Mouse (Mus musculus): Measurements from ENCODE around the gene Gse1.
"Not testable (repeated sequence)": the region's sequence is repeated elsewhere in the genome, so short reads cannot be mapped to it uniquely, and the experiment has no call there.

The Gse1 gene

DNA sequence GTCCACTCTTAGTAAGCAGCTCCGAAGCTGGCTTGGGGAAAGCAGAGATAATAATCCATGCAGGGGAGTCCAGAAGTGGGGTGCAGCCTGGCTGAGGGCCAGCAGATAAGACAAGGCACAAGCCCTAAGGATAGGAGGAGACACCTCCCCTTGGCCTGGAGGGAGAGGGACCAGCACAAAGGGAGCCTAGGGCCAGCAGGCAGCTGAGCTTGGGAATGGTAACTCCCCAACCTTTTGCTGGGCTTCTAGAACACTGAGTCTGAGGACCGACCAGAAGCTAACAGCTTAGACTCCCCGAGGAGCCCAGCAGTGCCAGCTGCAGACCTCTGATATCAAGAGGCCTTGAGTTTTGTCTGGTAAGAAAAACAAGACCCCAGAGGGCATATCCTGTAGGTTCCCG lies 115.9 kb downstream of the Gse1 start:
- DNase-seq (ENCODE audit: low spot score in 2 of 2), result no peak

DNA sequence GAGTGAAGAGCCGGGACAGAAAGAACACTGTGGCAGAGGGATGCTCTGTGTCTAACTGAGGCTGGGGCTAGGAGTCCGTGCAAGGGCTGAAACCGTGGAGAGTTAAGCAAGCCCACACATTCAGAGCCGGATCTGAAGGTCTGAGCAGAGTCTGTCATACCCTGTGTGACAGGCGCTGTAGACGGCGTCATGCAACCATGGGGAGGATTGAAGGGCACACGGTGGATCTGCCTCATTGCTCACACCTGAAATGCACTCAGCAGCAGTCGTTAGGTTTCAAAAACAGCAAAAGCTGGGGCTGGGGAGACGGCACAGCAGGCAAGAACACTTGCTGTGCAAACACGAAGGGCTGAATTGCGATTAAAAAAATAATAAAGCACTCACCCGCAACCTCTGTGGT lies 116.3 kb downstream of the Gse1 start:
- DNase-seq (ENCODE audit: low spot score in 2 of 2), result no peak

DNA sequence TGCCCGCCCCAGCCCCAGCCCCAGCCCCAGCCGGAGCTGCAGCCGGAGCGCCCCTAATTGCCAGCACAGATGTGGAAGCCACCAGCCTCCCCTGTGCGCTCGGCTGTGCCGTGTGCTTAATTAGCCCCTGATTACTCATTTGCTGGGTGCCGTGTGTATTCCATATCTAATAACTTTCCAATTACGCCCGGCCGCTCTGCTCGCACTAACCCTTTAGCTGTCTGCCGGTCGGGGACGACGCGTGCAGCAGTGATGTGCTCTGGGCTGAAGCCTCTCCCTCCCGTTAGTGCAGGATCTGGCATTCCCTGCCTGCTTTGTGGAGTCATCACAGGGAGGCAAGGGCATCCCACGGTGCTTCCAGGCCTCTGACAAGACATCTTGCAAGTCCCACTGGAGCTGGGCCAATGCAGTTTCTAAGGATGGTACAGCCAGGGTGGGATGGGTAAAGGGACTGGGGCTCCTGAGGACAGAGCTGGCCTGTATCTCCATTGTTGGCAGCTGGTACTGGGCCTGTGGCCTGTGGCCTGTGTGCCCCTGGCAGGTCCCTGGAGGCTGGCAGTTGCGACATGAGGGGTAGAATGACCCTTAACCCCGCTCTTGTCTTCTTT lies 119.6 kb downstream of the Gse1 start:
- peak in 1 of 2 experiments; percentile 32 for DNase-seq (ENCODE audit: low spot score in 2 of 2)

DNA sequence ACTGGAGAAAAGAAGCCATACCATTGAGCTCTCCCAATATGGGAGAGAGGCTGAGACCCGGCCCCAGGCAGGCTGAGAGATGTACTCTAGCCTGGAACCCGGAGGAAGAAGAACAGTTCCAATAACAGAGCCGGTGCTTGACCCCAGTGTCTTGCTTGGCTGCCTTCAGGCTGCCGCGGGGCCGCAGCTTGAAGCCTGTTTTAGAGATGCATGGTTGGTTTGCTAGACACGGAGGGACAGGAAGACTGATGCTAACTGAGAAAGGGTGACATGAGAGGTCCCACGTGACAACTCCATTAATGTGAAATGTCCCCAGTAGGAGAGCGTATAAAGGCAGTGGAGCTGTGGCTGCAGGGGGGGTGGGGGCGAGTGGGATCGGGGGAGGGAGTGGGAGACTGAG lies 120.7 kb downstream of the Gse1 start:
- no peak for DNase-seq (ENCODE audit: low spot score in 2 of 2)

DNA sequence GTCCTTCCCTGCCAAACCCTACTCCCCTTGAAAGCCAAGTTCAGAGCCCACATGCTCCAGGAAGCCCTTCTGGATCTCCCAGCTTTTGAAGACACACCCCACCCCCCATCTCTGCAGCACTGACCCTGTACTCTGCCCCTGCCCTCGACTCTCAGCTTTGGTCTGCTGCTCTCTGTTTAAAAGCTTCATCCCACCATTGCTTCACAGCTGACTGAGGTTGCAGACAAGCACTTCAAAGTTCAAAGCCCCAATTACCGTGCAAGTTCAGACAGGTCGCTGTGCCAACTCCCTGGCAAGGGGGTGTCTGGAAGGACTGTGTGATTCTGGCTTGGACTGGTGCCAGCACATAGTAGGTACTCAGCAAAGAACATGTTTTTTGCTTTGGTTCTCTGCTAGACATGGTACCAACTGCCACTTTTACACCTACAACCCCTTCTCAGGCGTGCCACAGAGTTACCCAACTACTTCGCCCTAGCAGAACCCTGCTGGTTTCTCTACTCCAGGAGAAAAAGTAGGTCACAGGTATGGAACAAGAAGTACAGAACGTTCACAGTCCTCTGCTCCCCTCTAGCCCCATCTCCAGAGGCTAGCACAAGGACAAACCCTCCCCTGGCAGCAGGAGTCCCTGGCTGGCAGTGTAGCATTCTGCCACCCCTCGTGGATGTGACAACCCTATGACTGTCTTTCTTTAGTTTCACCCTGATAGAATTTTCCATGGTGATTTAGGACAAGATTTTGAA lies 123.2 kb downstream of the Gse1 start:
- DNase-seq (ENCODE audit: low spot score in 2 of 2), result peak in 1 of 2 experiments; percentile 19

GRCm38 (mm10) chr8:120352096-120352495 lies 123.8 kb downstream of the Gse1 start:
- peak; percentile 65 to 87 for DNase-seq (ENCODE audit: low spot score in 2 of 2)

DNA sequence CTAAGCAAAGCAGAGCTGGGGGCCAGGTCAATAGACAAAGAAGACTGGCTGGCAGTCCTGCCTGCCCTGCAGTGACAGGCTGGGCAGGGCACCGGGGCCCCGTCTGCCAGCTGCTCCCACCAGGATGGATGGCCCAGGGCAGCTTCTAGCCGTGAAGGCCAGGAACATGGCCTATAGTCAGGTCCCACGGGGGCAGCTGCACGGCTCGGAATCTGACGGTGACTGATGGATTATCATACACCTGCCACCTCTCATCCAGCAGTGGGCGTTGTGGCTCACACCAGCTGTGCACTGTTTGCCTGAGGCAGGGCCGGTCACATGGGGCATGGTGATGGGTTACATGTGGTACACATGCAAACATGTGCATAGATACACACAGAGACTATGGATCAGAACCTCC lies 127.8 kb downstream of the Gse1 start:
- no peak for DNase-seq (ENCODE audit: low spot score in 2 of 2)

- DNase-seq (ENCODE audit: low spot score in 2 of 2), result no peak
These were observed 129.2 kb downstream of the Gse1 start for GRCm38 (mm10) chr8:120357504-120357903.

DNA sequence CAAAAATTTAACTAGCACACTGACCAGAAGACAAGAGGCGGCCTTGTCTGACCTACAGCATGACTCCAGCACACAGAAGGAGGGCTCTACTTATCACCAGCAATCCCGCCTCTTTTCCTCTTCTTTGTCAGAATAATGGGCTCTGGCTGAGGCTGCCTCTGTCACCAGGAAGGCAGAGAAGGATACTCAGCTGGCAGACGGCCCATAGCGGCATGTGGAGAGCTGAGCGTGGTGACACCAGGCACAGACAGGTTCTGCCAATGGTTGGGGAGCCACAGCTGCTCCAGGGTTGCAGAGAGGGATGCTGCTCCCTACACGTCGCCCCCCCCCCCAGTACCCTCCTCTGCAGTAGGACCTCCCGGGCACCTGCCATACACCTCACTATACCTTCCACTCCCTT lies 133.0 kb downstream of the Gse1 start:
- peak in 1 of 2 experiments; percentile 67 for DNase-seq (ENCODE audit: low spot score in 2 of 2)

- DNase-seq (ENCODE audit: low spot score in 2 of 2), result peak in 1 of 2 experiments; percentile 25
These were observed 135.4 kb downstream of the Gse1 start for GRCm38 (mm10) chr8:120363552-120364071.

GRCm38 (mm10) chr8:120364093-120364725 lies 136.0 kb downstream of the Gse1 start:
- peak in 1 of 2 experiments; percentile 26 for DNase-seq (ENCODE audit: low spot score in 2 of 2)

GRCm38 (mm10) chr8:120366840-120367239 lies 138.6 kb downstream of the Gse1 start:
- DNase-seq (ENCODE audit: low spot score in 2 of 2), result no peak

DNA sequence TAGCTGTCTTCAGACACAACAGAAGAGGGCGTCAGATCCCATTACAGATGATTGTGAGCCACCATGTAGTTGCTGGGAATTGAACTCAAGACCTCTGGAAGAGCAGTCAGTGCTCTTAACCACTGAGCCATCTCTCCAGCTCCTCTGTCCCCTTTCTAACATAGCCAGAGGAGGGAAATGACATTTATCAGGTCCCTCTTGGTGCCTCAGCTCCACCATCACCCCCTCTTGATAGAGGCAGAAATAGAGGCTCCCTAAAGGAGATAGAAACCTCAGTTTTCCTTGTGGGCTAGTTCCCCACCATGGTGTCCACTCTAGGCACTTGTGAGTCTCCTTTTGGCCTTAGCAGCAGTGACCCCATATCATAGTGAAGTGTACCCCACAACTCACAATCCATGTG lies 139.9 kb downstream of the Gse1 start:
- not testable (repeated sequence) for DNase-seq (ENCODE audit: low spot score in 2 of 2)

GRCm38 (mm10) chr8:120368814-120369649 lies 140.8 kb downstream of the Gse1 start:
- peak; percentile 71 to 82 for DNase-seq (ENCODE audit: low spot score in 2 of 2)

DNA sequence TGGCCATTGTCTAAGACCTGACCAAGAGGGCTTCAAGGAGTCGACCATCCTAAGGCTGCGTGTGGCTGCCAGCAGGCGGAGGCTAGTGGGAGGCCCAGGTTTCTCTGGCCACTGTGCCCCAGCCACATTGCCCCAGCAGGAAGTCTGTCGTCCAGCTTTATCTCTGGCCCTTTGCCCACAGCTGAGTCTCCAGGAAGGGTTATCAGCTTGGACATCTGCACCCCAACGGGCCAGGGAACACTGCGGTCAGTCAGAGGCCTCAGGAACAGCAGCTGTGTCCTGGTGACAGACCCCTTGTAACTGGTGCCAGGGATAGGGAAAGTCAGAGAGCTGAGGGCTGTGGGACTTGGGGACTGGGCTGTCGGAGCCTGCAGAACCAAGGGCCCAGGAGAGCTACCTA lies 141.7 kb downstream of the Gse1 start:
- DNase-seq (ENCODE audit: low spot score in 2 of 2), result no peak

GRCm38 (mm10) chr8:120370461-120370860 lies 142.2 kb downstream of the Gse1 start:
- no peak for DNase-seq (ENCODE audit: low spot score in 2 of 2)

DNA sequence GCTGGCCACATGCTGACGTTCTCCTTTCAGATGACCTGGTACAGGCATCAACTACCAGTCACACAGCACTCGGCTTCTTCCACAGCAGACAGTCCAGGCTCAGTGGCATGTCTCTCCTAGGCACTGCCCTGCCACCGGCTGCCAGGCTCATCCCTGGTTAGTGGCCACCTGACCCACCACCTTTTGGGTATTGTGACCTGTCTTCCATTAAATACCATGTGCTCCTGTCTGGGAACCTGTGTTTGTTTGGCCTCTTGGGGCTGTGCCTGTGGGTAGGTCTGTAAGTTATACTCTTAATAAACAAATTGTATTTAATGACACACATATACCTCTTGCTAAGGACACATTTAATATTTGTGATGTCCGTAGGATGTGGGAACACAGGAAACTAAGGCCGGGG lies 142.9 kb downstream of the Gse1 start:
- DNase-seq (ENCODE audit: low spot score in 2 of 2), result no peak

GRCm38 (mm10) chr8:120371725-120372457 lies 143.6 kb downstream of the Gse1 start:
- peak in 1 of 2 experiments; percentile 63 for DNase-seq (ENCODE audit: low spot score in 2 of 2)

DNA sequence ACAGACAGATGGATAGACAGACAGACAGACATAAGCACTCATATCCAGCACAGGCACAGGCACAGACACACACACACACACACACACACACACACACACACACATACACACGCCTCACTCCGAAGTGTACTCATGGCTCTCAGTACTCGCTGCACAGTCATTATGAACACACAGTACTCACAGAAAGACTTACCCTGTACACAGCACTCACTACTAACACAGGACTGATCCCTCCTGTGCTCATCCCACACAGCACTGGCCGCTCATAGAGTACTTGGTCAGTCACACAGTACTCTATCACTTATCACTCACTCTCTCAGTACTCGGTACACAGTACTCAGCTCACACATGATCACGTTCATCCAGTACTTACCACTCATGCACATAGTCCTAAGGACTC lies 144.4 kb downstream of the Gse1 start:
- DNase-seq (ENCODE audit: low spot score in 2 of 2), result no peak

- DNase-seq (ENCODE audit: low spot score in 2 of 2), result no peak
These were observed 145.4 kb downstream of the Gse1 start for GRCm38 (mm10) chr8:120373621-120374020.

- DNase-seq (ENCODE audit: low spot score in 2 of 2), result no peak
These were observed 145.8 kb downstream of the Gse1 start for GRCm38 (mm10) chr8:120374070-120374469.
